12 mouse cellular contexts compared by ENCODE assay signal in genomic region chr5:65045642-65046370, GRCm38 (mm10). TPM values are rescaled to one million over a fixed set of nuclear protein-coding genes. Genes with fewer than 3 reads are reported as not detected.
DNase-seq lines count a peak whose midpoint lies in the region; ATAC-seq and TF ChIP-seq lines count a peak whose summit lies in the region.
"Had no signal": no experiment of that assay in that cellular context is flagged by ENCODE, and none has a peak within 500 bp of the region (broad histone marks: within the 10 kb centered on the region; RNA-seq: fewer than 3 reads in every experiment).

No protein-coding gene starts in this region.

- no peaks in the 10 kb centered on the region for H3K9me3 ChIP-seq in hindbrain, embryonic 15.5 days
- no peaks in the 10 kb centered on the region for H3K9me3 ChIP-seq in hindbrain, embryonic 13.5 days
- H3K9me3 ChIP-seq in kidney, embryonic 15.5 days (replicated peaks), result no peaks in the 10 kb centered on the region
- H3K9me3 ChIP-seq: embryonic facial prominence, embryonic 13.5 days; intestine, embryonic 15.5 days had no signal

- no peak for DNase-seq in testis, postnatal 14 days (ENCODE audit: low spot score)
- DNase-seq in cerebellum, adult 8-10 months, result peak; percentile 69
- peak; percentile 21 for DNase-seq in skeletal muscle tissue, adult 2 months (ENCODE audit: low read depth, low spot score)
- no peak for DNase-seq in thymus, adult 2 months

- no peak for TF ChIP-seq POLR2A in testis, adult 2 months (IDR thresholded peaks at IDR 0.05; ENCODE audit: control insufficient read depth, low read depth, low read length)
- TF ChIP-seq POLR2A in thymus, adult 2 months (IDR thresholded peaks at IDR 0.05; ENCODE audit: control insufficient read depth, extremely low read depth, insufficient read depth, low read length, poor library complexity), result no peak

- H3K4me2 ChIP-seq in hindbrain, embryonic 15.5 days, result no peak overlapping the region
- no peak overlapping the region for H3K4me2 ChIP-seq in hindbrain, embryonic 13.5 days
- H3K4me2 ChIP-seq in kidney, embryonic 15.5 days, result no peak overlapping the region
- H3K4me2 ChIP-seq: embryonic facial prominence, embryonic 13.5 days; heart, embryonic 11.5 days; intestine, embryonic 15.5 days; liver, embryonic 11.5 days had no signal

- TF ChIP-seq CTCF in testis, adult 2 months (IDR thresholded peaks at IDR 0.05; ENCODE audit: control insufficient read depth, insufficient read depth, insufficient replicate concordance, low read depth, low read length), result no peak
- TF ChIP-seq CTCF in thymus, adult 2 months (IDR thresholded peaks at IDR 0.05; ENCODE audit: borderline replicate concordance, control insufficient read depth, extremely low read depth, insufficient read depth, low read length, poor library complexity), result no peak

- no peaks in the 10 kb centered on the region for H3K36me3 ChIP-seq in hindbrain, embryonic 15.5 days
- H3K36me3 ChIP-seq in hindbrain, embryonic 13.5 days, result no peaks in the 10 kb centered on the region
- H3K36me3 ChIP-seq in testis, adult 2 months (ENCODE audit: control insufficient read depth, insufficient read depth, low read length), result no peaks in the 10 kb centered on the region
- H3K36me3 ChIP-seq in kidney, embryonic 15.5 days, result no peaks in the 10 kb centered on the region
- H3K36me3 ChIP-seq in thymus, adult 2 months (ENCODE audit: control insufficient read depth, insufficient read depth, low read length), result no peaks in the 10 kb centered on the region
- H3K36me3 ChIP-seq: intestine, embryonic 15.5 days had no signal

- peak; percentile 35 for ATAC-seq in hindbrain, embryonic 15.5 days (ENCODE audit: low FRiP score, low read depth)
- ATAC-seq in hindbrain, embryonic 13.5 days (ENCODE audit: low FRiP score), result no peak
- ATAC-seq in kidney, embryonic 15.5 days (replicated peaks; ENCODE audit: low FRiP score), result no peak
- ATAC-seq: intestine, embryonic 15.5 days had no signal

- H3K9ac ChIP-seq in hindbrain, embryonic 15.5 days, result no peak overlapping the region
- H3K9ac ChIP-seq in hindbrain, embryonic 13.5 days, result no peak overlapping the region
- H3K9ac ChIP-seq in kidney, embryonic 15.5 days, result no peak overlapping the region
- H3K9ac ChIP-seq: embryonic facial prominence, embryonic 13.5 days; intestine, embryonic 15.5 days had no signal

- WGBS in hindbrain, embryonic 15.5 days, result 46% methylated on average over 6 of the region's 6 CpGs
- WGBS in hindbrain, embryonic 13.5 days, result 73% methylated on average over 6 of the region's 6 CpGs
- WGBS in kidney, embryonic 15.5 days, result 75% methylated on average over 6 of the region's 6 CpGs
- WGBS in thymus, adult 2 months, result 96% methylated on average over 6 of the region's 6 CpGs

- no peaks in the 10 kb centered on the region for H3K27me3 ChIP-seq in hindbrain, embryonic 15.5 days
- H3K27me3 ChIP-seq in hindbrain, embryonic 13.5 days, result no peaks in the 10 kb centered on the region
- no peaks in the 10 kb centered on the region for H3K27me3 ChIP-seq in testis, adult 2 months (ENCODE audit: control insufficient read depth, insufficient read depth, low read length)
- H3K27me3 ChIP-seq in kidney, embryonic 15.5 days, result no peaks in the 10 kb centered on the region
- H3K27me3 ChIP-seq in thymus, adult 2 months (ENCODE audit: control insufficient read depth, insufficient read depth, low read length), result no peaks in the 10 kb centered on the region
- H3K27me3 ChIP-seq: embryonic facial prominence, embryonic 13.5 days; intestine, embryonic 15.5 days had no signal

- H3K27ac ChIP-seq in hindbrain, embryonic 15.5 days (replicated peaks), result no peak overlapping the region
- H3K27ac ChIP-seq in hindbrain, embryonic 13.5 days, result no peak overlapping the region
- peak overlapping the region; percentile 25; the same call in 1 of the 2 replicates for H3K27ac ChIP-seq in testis, adult 2 months (ENCODE audit: control insufficient read depth, insufficient read depth, low read depth, low read length)
- H3K27ac ChIP-seq in kidney, embryonic 15.5 days, result no peak overlapping the region
- H3K27ac ChIP-seq in thymus, adult 2 months (ENCODE audit: control insufficient read depth, insufficient read depth, low read length), result no peak overlapping the region
- H3K27ac ChIP-seq: embryonic facial prominence, embryonic 13.5 days; intestine, embryonic 15.5 days had no signal

- H3K4me1 ChIP-seq in hindbrain, embryonic 15.5 days (replicated peaks), result peaks cover 16% of the 10 kb centered on the region
- H3K4me1 ChIP-seq in hindbrain, embryonic 13.5 days (replicated peaks), result peaks cover 19% of the 10 kb centered on the region
- H3K4me1 ChIP-seq in testis, adult 2 months (ENCODE audit: control insufficient read depth, insufficient read depth, low read length), result peaks cover 4% of the 10 kb centered on the region
- peaks cover 7% of the 10 kb centered on the region for H3K4me1 ChIP-seq in kidney, embryonic 15.5 days
- peaks cover 3% of the 10 kb centered on the region; the same call in 1 of the 2 replicates for H3K4me1 ChIP-seq in thymus, adult 2 months (replicated peaks; ENCODE audit: control insufficient read depth, insufficient read depth, low read length)
- H3K4me1 ChIP-seq: embryonic facial prominence, embryonic 13.5 days; intestine, embryonic 15.5 days had no signal

- no peak overlapping the region for H3K4me3 ChIP-seq in hindbrain, embryonic 15.5 days
- no peak overlapping the region for H3K4me3 ChIP-seq in hindbrain, embryonic 13.5 days
- H3K4me3 ChIP-seq in testis, adult 2 months (ENCODE audit: control insufficient read depth, low read depth, low read length), result no peak overlapping the region
- H3K4me3 ChIP-seq in kidney, embryonic 15.5 days (replicated peaks), result no peak overlapping the region
- H3K4me3 ChIP-seq in thymus, adult 2 months (ENCODE audit: control insufficient read depth, insufficient read depth, low read length), result no peak overlapping the region
- H3K4me3 ChIP-seq: embryonic facial prominence, embryonic 13.5 days; intestine, embryonic 15.5 days had no signal

RNA-seq across cellular contexts. Expression of gene Tmem156, which starts 46.1 kb away (rescaled TPM):
- 0.14 TPM in 1 of 2 replicates, not detected in the other for polyA plus RNA-seq in hindbrain, embryonic 15.5 days (2015; fragmentation: Nextera tagmentation; extraction: Ambion mirVana)
- 0.19 TPM in 1 of 2 replicates, not detected in the other for polyA plus RNA-seq in hindbrain, embryonic 13.5 days (2015; fragmentation: Nextera tagmentation; extraction: Ambion mirVana)
- 6.5 and 9.2 TPM in 2 replicates for polyA plus RNA-seq in testis, adult 2 months (2012; rRNA removed)
- 0.15 and 0.31 TPM in 2 replicates for polyA plus RNA-seq in kidney, embryonic 15.5 days (2015; fragmentation: Nextera tagmentation; extraction: Ambion mirVana)
- polyA plus RNA-seq in thymus, adult 2 months (2012; rRNA removed), result 3.4 and 3.6 TPM in 2 replicates
- polyA plus RNA-seq: heart, embryonic 11.5 days had no signal

Comparison
In these comparisons a context has a peak if more than half of its experiments do, and no peak if none do; other contexts are left out.
1. DNase-seq: peak in cerebellum, adult 8-10 months (single experiment) and skeletal muscle tissue, adult 2 months (single experiment); none in testis, postnatal 14 days (single experiment) and thymus, adult 2 months (single experiment).